Mouse (Mus musculus) neural tube, embryonic 13.5 days (tissue): Measurements from ENCODE around the gene Dstn. TPM values are rescaled to one million over a fixed set of nuclear protein-coding genes. Genes with fewer than 3 reads are reported as not detected.

Experiments used
- ATAC-seq: fragments of 200-750 bp; cut with Nextera tagmentation; 2 replicates; pipeline ENCODE4 v1.8.0; 2017; ENCODE audit warnings: low read depth, mild to moderate bottlenecking, moderate TSS enrichment, moderate library complexity
- H3K27ac ChIP-seq: fragments of 300-500 bp; sonication (generic); replicated peaks from 2 replicates; pipeline ENCODE4 v1.5.1; 2015; ENCODE audit warnings: moderate library complexity, mild to moderate bottlenecking, inconsistent platforms
- H3K27me3 ChIP-seq: fragments of 300-500 bp; sonication (generic); 2 replicates; pipeline ENCODE4 v1.6.1; 2015; ENCODE audit warnings: mild to moderate bottlenecking, inconsistent platforms
- H3K36me3 ChIP-seq: fragments of 300-500 bp; sonication (generic); 2 replicates; pipeline ENCODE4 v1.6.1; 2015; ENCODE audit warnings: mild to moderate bottlenecking, inconsistent platforms
- H3K4me1 ChIP-seq: fragments of 300-500 bp; sonication (generic); replicated peaks from 2 replicates; pipeline ENCODE4 v1.6.1; 2015; ENCODE audit warnings: inconsistent platforms
- H3K4me2 ChIP-seq: fragments of 300-500 bp; sonication (generic); 2 replicates; pipeline ENCODE4 v1.6.1; 2015; ENCODE audit warnings: inconsistent platforms, mild to moderate bottlenecking, moderate library complexity
- H3K4me3 ChIP-seq: fragments of 300-500 bp; sonication (generic); 2 replicates; pipeline ENCODE4 v1.5.1; 2015; ENCODE audit warnings: mild to moderate bottlenecking, inconsistent platforms
- H3K9ac ChIP-seq: fragments of 300-500 bp; sonication (generic); 2 replicates; pipeline ENCODE4 v1.6.1; 2015; ENCODE audit warnings: moderate library complexity, mild to moderate bottlenecking, inconsistent platforms
- H3K9me3 ChIP-seq: fragments of 300-500 bp; sonication (generic); 2 replicates; pipeline ENCODE4 v1.6.1; 2016; ENCODE audit warnings: inconsistent platforms
- WGBS: fragments of 180-500 bp; shearing (Covaris S2); methylation state at CpG from one replicate; pipeline ENCODE4 v1.1.7; 2015; 5-methylcytosine and 5-hydroxymethylcytosine counted together
- polyA plus RNA-seq: library from polyadenylated mRNA; unstranded; fragments of >200 nt; fragmentation: Nextera tagmentation; extraction: Ambion mirVana; gene quantifications from 2 replicates; pipeline ENCODE4 v1.2.1, GENCODE M21; 2015

Dstn gene
- polyA plus RNA-seq, 1 experiment from 2014 or later: 477 TPM

DNA sequence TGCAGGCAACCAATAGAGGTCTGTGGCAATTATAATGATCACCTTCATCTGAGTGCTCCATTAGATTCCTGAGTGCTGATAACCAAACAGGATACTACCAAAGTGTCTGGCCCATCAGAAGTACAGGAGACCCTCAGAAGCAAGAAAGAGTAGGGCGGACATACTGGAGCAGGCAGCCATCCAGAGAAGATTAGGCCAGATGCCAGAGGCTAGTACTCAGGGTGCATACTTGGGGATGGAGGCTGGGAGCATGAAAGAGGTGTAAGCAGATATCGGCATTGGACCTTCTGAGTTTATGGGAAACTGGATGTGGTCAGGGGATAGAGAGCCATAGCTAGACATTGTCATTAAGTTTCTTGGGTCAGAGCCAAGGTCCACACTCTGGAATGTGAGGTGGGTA, 55.7 kb downstream of the Dstn start:
- H3K27ac ChIP-seq: no peak overlapping the region
- ATAC-seq: no peak
- no peak overlapping the region for H3K4me2 ChIP-seq
- peaks cover 78% of the 10 kb centered on the region for H3K36me3 ChIP-seq
- no peak overlapping the region for H3K9ac ChIP-seq
- no peaks in the 10 kb centered on the region for H3K27me3 ChIP-seq
- no peak overlapping the region for H3K4me3 ChIP-seq
- WGBS: 96% methylated on average over 2 of the region's 2 CpGs
- H3K4me1 ChIP-seq: no peaks in the 10 kb centered on the region
- no peaks in the 10 kb centered on the region for H3K9me3 ChIP-seq

GRCm38 (mm10) chr2:143971887-143972286, 56.8 kb downstream of the Dstn start:
- no peaks in the 10 kb centered on the region for H3K9me3 ChIP-seq
- H3K27ac ChIP-seq: no peak overlapping the region
- H3K4me1 ChIP-seq: no peaks in the 10 kb centered on the region
- WGBS: 60% methylated on average over 2 of the region's 2 CpGs
- ATAC-seq: no peak
- no peaks in the 10 kb centered on the region for H3K27me3 ChIP-seq
- H3K36me3 ChIP-seq: peaks cover 68% of the 10 kb centered on the region
- no peak overlapping the region for H3K4me3 ChIP-seq
- no peak overlapping the region for H3K9ac ChIP-seq
- no peak overlapping the region for H3K4me2 ChIP-seq

DNA sequence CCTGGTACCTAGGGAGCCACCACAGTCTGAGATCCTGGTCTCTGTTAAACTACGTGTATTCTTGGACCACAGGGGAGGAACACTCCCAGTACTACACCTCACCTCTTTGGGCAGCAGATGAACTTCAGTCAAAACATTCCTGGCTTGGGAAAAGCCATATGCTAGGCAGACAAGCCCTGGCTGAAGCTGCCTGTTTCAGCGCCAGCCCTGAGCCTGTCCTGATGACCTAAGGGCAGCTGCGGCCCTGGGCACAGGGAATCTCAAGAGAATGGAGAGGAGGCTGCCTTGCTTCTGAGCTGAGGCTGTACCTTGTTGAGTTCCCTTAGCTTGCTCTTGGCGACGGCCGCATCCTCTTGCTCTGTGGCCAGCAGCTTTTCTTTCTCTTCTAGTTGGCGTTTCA, 58.0 kb downstream of the Dstn start:
- WGBS: 90% methylated on average over 7 of the region's 7 CpGs
- H3K36me3 ChIP-seq: peaks cover 55% of the 10 kb centered on the region
- no peak overlapping the region for H3K4me3 ChIP-seq
- no peak for ATAC-seq
- H3K4me1 ChIP-seq: no peaks in the 10 kb centered on the region
- H3K27me3 ChIP-seq: no peaks in the 10 kb centered on the region
- H3K4me2 ChIP-seq: no peak overlapping the region
- H3K27ac ChIP-seq: no peak overlapping the region
- no peaks in the 10 kb centered on the region for H3K9me3 ChIP-seq
- H3K9ac ChIP-seq: no peak overlapping the region

DNA sequence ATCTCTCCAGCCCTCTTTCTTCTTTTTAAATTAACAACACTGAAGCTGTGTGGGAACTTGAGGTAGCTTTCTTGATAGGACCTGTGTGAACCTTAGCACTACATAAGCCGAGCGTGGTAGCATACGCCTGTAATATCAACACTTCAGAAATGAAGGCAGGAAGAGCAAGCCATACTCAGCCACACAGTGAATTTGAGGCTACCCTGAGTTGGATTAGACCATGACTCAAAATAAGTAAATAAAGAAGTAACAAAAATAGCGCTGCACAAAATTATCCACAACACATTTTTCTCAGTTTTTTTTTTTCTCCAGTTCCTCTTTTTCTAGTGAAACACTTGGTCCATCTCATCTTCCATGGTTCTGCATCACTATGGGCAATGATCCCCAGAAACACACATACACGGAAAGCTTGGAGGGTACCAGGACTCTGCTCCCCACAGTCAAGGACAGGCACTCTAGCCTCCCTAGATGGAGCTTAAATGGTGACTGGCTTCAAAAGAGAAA, 60.1 kb downstream of the Dstn start:
- Histone ChIP-seq H3K27me3 (no peaks in the 10 kb centered on the region), H3K9me3 (no peaks in the 10 kb centered on the region)

DNA sequence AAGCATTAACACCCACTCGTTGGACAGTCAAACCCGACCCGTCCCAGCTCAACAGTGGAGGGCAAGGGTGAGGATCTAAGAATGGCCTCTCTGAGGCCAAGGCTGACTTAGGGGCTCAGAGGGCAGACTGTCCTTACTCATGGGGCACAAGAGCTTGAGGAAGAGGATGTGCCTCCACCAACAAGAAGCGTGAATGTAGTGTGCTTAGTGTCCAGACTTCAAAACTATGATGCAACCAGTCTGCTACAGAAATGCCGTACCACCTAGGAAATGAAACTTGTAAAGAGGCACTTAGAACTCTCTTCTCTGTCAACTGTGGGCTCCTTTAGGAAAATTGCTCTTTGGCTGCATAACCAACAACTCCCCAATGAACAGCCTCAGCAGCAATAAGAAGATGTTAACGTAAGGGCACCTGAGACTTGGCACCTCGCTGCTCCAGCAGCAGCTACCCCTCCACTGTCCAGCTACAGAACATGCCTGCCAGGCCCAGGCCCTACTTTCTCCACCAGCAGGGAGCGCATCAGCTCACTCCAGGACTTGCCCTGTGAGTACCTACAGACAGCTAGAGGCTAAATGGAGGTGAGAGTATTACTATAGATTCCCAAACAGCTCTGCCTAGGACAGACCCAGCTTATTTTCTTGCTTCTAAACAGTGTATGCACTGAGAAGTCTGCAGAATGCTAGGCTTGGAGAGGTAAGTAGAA, 63.5 kb downstream of the Dstn start:
- H3K9me3 ChIP-seq: no peaks in the 10 kb centered on the region
- 90% methylated on average over 8 of the region's 8 CpGs for WGBS
- no peak overlapping the region for H3K27ac ChIP-seq
- H3K4me2 ChIP-seq: no peak overlapping the region
- H3K36me3 ChIP-seq: peaks cover 8% of the 10 kb centered on the region; the same call in 1 of the 2 replicates
- H3K4me3 ChIP-seq: no peak overlapping the region
- ATAC-seq: no peak
- no peaks in the 10 kb centered on the region for H3K27me3 ChIP-seq
- H3K4me1 ChIP-seq: no peaks in the 10 kb centered on the region
- H3K9ac ChIP-seq: no peak overlapping the region

More for the DNA sequence above, 60.1 kb downstream of the Dstn start:
- H3K4me3 ChIP-seq: no peak overlapping the region
- no peak overlapping the region for H3K9ac ChIP-seq
- ATAC-seq: no peak
- no peak overlapping the region for H3K27ac ChIP-seq
- H3K4me1 ChIP-seq: no peaks in the 10 kb centered on the region
- no peak overlapping the region for H3K4me2 ChIP-seq
- WGBS: 97% methylated on average over 5 of the region's 5 CpGs
- H3K36me3 ChIP-seq: peaks cover 37% of the 10 kb centered on the region

GRCm38 (mm10) chr2:143980781-143981398, 65.8 kb downstream of the Dstn start:
- H3K4me2 ChIP-seq: no peak overlapping the region
- H3K36me3 ChIP-seq: peaks cover 5% of the 10 kb centered on the region; the same call in 1 of the 2 replicates
- no peaks in the 10 kb centered on the region for H3K27me3 ChIP-seq
- peaks cover 3% of the 10 kb centered on the region; the same call in 1 of the 2 replicates for H3K4me1 ChIP-seq
- no peak overlapping the region for H3K4me3 ChIP-seq
- WGBS: 51% methylated on average over 6 of the region's 6 CpGs
- peak; percentile 90 for ATAC-seq
- H3K9ac ChIP-seq: no peak overlapping the region
- no peaks in the 10 kb centered on the region for H3K9me3 ChIP-seq
- H3K27ac ChIP-seq: no peak overlapping the region

GRCm38 (mm10) chr2:143982152-143982551, 67.0 kb downstream of the Dstn start:
- no peak for ATAC-seq
- H3K27ac ChIP-seq: no peak overlapping the region
- WGBS: 83% methylated on average over 4 of the region's 4 CpGs

DNA sequence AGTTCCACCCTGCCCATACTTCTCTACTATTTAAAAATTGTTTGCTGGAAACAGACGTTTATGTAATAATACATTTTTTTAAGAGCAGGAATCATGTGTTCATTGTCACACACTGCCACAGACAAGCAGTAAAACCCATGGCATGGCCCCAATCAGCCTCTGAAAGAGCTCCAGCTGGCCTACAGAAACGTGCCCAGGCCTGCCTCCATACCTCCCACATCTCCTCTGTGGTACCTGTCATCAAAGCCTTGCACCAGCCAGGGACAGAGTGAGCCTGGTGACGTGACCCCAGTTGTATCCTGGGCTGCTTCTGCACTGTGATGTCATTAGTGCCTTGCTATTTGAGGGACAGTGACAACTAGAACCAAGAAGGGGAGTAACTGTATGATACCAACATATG, 67.8 kb downstream of the Dstn start:
- H3K27me3 ChIP-seq: no peaks in the 10 kb centered on the region
- peaks cover 5% of the 10 kb centered on the region; the same call in 1 of the 2 replicates for H3K36me3 ChIP-seq
- 54% methylated on average over 3 of the region's 3 CpGs for WGBS
- peaks cover 3% of the 10 kb centered on the region; the same call in 1 of the 2 replicates for H3K4me1 ChIP-seq
- H3K4me2 ChIP-seq: no peak overlapping the region
- no peak for ATAC-seq
- no peak overlapping the region for H3K9ac ChIP-seq
- H3K27ac ChIP-seq: no peak overlapping the region
- no peak overlapping the region for H3K4me3 ChIP-seq
- H3K9me3 ChIP-seq: no peaks in the 10 kb centered on the region

More at GRCm38 (mm10) chr2:143982152-143982551, 67.0 kb downstream of the Dstn start:
- no peak overlapping the region for H3K4me2 ChIP-seq
- H3K9me3 ChIP-seq: no peaks in the 10 kb centered on the region
- H3K9ac ChIP-seq: no peak overlapping the region
- no peaks in the 10 kb centered on the region for H3K27me3 ChIP-seq
- H3K36me3 ChIP-seq: peaks cover 5% of the 10 kb centered on the region; the same call in 1 of the 2 replicates
- H3K4me1 ChIP-seq: peaks cover 3% of the 10 kb centered on the region; the same call in 1 of the 2 replicates
- no peak overlapping the region for H3K4me3 ChIP-seq

DNA sequence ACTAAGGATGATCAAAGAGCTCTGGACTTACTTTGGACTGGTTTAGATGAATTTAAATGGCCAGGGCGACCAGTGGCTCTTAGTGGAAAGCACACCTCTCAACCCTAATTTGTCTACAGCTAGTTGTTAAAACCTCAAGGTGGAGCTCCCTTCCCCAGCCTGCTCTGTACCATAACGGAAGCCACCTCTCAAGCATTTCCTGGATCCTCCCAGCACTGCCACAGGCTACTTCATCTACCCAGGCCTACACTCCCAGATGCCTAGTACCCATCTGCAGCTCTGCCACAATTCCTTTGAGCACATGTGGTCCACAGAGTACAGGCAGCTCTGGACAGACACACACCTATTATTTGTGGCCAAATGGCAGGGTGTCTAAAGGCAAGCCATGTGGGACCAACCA, 68.4 kb downstream of the Dstn start:
- no peaks in the 10 kb centered on the region for H3K27me3 ChIP-seq

DNA sequence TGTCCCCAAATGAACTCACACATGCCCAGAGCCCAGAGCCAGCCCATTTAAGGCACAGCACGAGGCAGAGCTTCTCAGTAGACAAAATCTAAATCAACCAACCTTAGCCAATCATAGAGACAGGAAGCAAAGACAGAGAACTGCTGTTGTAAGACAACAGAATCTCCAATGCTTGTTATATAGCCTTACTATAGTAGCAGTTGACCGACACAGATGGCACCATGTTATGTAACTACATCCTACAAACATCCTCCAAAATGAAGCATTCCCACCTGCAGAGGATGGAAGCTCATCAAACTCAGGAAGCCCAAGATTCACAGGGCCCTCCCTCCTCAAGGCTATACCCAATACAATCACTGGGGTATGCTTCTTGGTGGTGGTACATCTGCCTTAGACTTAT, 72.4 kb downstream of the Dstn start:
- Histone ChIP-seq H3K9ac (no peak overlapping the region), H3K4me2 (no peak overlapping the region), H3K36me3 (peaks cover 5% of the 10 kb centered on the region; the same call in 1 of the 2 replicates), H3K4me3 (no peak overlapping the region), H3K27ac (no peak overlapping the region), H3K4me1 (peaks cover 17% of the 10 kb centered on the region), H3K9me3 (no peaks in the 10 kb centered on the region), H3K27me3 (no peaks in the 10 kb centered on the region)
- no peak for ATAC-seq
- 80% methylated on average over 2 of the region's 2 CpGs for WGBS

More for the DNA sequence above, 68.4 kb downstream of the Dstn start:
- Histone ChIP-seq H3K27ac (no peak overlapping the region), H3K4me2 (no peak overlapping the region), H3K36me3 (peaks cover 5% of the 10 kb centered on the region; the same call in 1 of the 2 replicates), H3K9ac (no peak overlapping the region), H3K4me1 (peaks cover 3% of the 10 kb centered on the region; the same call in 1 of the 2 replicates), H3K4me3 (no peak overlapping the region), H3K9me3 (no peaks in the 10 kb centered on the region)
- 81% methylated on average over 2 of the region's 2 CpGs for WGBS
- ATAC-seq: no peak

- Histone ChIP-seq H3K9ac (no peak overlapping the region), H3K27ac (no peak overlapping the region), H3K9me3 (no peaks in the 10 kb centered on the region), H3K4me3 (no peak overlapping the region), H3K4me1 (peaks cover 17% of the 10 kb centered on the region), H3K36me3 (peaks cover 5% of the 10 kb centered on the region; the same call in 1 of the 2 replicates), H3K27me3 (no peaks in the 10 kb centered on the region), H3K4me2 (no peak overlapping the region)
- WGBS: 87% methylated on average over 3 of the region's 3 CpGs
- ATAC-seq: no peak
Measured at GRCm38 (mm10) chr2:143988016-143988415, 72.9 kb downstream of the Dstn start.

DNA sequence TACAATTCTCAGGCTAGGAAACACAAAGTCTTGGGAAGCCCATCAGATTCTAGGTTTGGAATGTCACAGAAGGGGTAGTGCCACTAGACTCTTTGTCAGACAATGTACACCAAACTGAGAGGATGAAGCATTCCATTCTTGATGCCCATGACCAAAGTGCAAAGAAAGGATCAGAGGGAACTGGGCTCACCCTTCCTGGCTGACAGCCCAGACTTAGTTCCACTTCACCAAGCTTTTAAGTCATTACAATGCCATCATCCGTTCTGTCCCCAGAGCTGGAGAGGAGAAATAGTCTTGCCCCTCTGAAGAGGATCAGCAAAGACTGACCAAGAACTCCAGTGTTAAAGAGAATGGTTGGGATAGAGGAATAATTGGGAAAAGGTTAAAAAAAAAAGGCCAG, 75.9 kb downstream of the Dstn start:
- Histone ChIP-seq H3K27ac (no peak overlapping the region), H3K27me3 (no peaks in the 10 kb centered on the region), H3K9me3 (no peaks in the 10 kb centered on the region), H3K4me1 (peaks cover 14% of the 10 kb centered on the region), H3K9ac (no peak overlapping the region), H3K36me3 (no peaks in the 10 kb centered on the region), H3K4me2 (no peak overlapping the region), H3K4me3 (no peak overlapping the region)
- no peak for ATAC-seq
- 24% methylated on average over 1 of the region's 1 CpGs for WGBS
